Mouse (Mus musculus) olfactory bulb, adult 2 months (tissue): ENCODE measurements at regions not wholly inside any gene's neighbourhood (a gene's known extent, or its start where the extent isn't known, plus 50 kb on each side); places are given as distances from the start of the nearest gene placed in this dataset.

Experiments
- CTCF ChIP-seq: fragments of 200-500 bp; IDR thresholded peaks from 2 replicates; pipeline ENCODE4 v1.5.1; 2012; ENCODE audit warnings: low read depth, mild to moderate bottlenecking, low read length, moderate library complexity; ENCODE audit not compliant: insufficient read depth
- POLR2A ChIP-seq: fragments of 200-500 bp; IDR thresholded peaks from 2 replicates; pipeline ENCODE4 v1.6.1; 2012; ENCODE audit warnings: mild to moderate bottlenecking, low read depth, low read length, moderate library complexity; ENCODE audit not compliant: insufficient read depth

DNA sequence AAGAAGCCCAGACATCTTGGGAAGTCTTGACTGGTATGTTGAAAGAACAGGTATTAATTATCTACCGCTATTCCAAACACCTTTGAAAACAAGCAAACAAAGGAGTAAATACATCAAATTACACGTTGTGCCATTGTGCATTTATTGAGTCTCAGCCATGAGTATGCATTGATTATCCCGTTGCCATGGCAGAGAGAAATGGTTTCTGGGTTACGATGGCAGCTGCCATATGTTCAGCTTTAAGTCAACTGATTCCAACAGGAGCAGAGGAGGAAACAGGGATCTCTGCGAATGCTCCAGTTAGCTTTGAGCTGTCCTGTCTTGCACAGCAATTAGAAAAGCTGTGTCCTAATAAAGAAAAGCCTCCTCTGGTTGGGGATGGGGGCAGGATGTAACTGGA, 475.4 kb downstream of the Tox3 start:
- TF ChIP-seq CTCF: no peak
- no peak for TF ChIP-seq POLR2A
